Mouse (Mus musculus) G1E-ER4 (cell line): ENCODE results near the gene Gipc3. TPM values are rescaled to one million over a fixed set of nuclear protein-coding genes. Genes with fewer than 3 reads are reported as not detected.

Experiments
- GATA1 ChIP-seq: IDR thresholded peaks from one replicate; pipeline ENCODE4 v1.8.0; 2012; ENCODE audit warnings: low read length, inconsistent platforms
- polyA plus RNA-seq: library from polyadenylated mRNA; stranded (reverse); fragments of >175 nt; gene quantifications from 2 replicates; pipeline ENCODE4 v1.2.3, GENCODE M21; 2012

Gipc3 gene
- polyA plus RNA-seq, 1 experiment = not detected

- TF ChIP-seq GATA1 = no peak
Observed at GRCm38 (mm10) chr10:81378553-81379182, 35.6 kb upstream of the Gipc3 start.

- no peak for TF ChIP-seq GATA1
Observed at GRCm38 (mm10) chr10:81377793-81378552, 34.9 kb upstream of the Gipc3 start, which contains the start of gene Fzr1. Gene Fzr1, minus strand, starts transcription at chr10:81378516.

GRCm38 (mm10) chr10:81377362-81377664 is 34.2 kb upstream of the Gipc3 start:
- no peak for TF ChIP-seq GATA1

GRCm38 (mm10) chr10:81376561-81377361 is 33.7 kb upstream of the Gipc3 start:
- TF ChIP-seq GATA1 = no peak

GRCm38 (mm10) chr10:81375322-81375721 is 32.3 kb upstream of the Gipc3 start:
- no peak for TF ChIP-seq GATA1

GRCm38 (mm10) chr10:81367207-81367495 is 24.1 kb upstream of the Gipc3 start:
- TF ChIP-seq GATA1 = no peak

- no peak for TF ChIP-seq GATA1
Observed at GRCm38 (mm10) chr10:81366477-81367206, 23.6 kb upstream of the Gipc3 start.

- no peak for TF ChIP-seq GATA1
Observed at GRCm38 (mm10) chr10:81365672-81366476, 22.8 kb upstream of the Gipc3 start, which contains the start of gene 4930404N11Rik. Gene 4930404N11Rik, minus strand, starts transcription at chr10:81365816.

GRCm38 (mm10) chr10:81365073-81365472 is 22.0 kb upstream of the Gipc3 start:
- TF ChIP-seq GATA1 = no peak

GRCm38 (mm10) chr10:81364666-81365065 is 21.6 kb upstream of the Gipc3 start:
- no peak for TF ChIP-seq GATA1

- TF ChIP-seq GATA1 = no peak
Observed at GRCm38 (mm10) chr10:81363436-81364346, 20.6 kb upstream of the Gipc3 start.

GRCm38 (mm10) chr10:81362336-81362949 is 19.4 kb upstream of the Gipc3 start:
- TF ChIP-seq GATA1 = no peak

GRCm38 (mm10) chr10:81360721-81361120 is 17.7 kb upstream of the Gipc3 start:
- no peak for TF ChIP-seq GATA1
